Mouse (Mus musculus): ENCODE data around the gene Pfdn2. TPM values are rescaled to one million over a fixed set of nuclear protein-coding genes. Genes with fewer than 3 reads are reported as not detected.
A peak's percentile ranks its signal among the peaks of the same experiment; 100 is the strongest.

Pfdn2 gene
- total and polyA plus RNA-seq, 2 experiments, result 13.1 to 26.6 TPM

GRCm38 (mm10) chr1:171346095-171346450, 603 bp downstream of the Pfdn2 start:
- WGBS, result under 1% methylated on average over 14 of the region's 14 CpGs
- TF ChIP-seq POLR2A (IDR thresholded peaks at IDR 0.05; ENCODE audit: extremely low read depth, insufficient read depth, low read length), result no peak
- no peak for TF ChIP-seq CTCF (IDR thresholded peaks at IDR 0.05; ENCODE audit: low read depth, low read length)
- Histone ChIP-seq H3K4me1 (ENCODE audit: control insufficient read depth, insufficient read depth, low read length) (peaks cover 33% of the 10 kb centered on the region), H3K27ac (replicated peaks; ENCODE audit: insufficient read depth, low read depth, low read length) (peak overlapping the region; percentile 67), H3K9ac (ENCODE audit: low read depth, low read length) (peak overlapping the region; percentile 91), H3K36me3 (ENCODE audit: control insufficient read depth, insufficient read depth, low read length) (peaks cover 9% of the 10 kb centered on the region; the same call in 1 of the 2 replicates), H3K4me3 (ENCODE audit: insufficient read depth, low read depth, low read length) (peak overlapping the region; percentile 89), H3K79me2 (ENCODE audit: control insufficient read depth, insufficient read depth, low read length) (peaks cover 30% of the 10 kb centered on the region; the same call in 1 of the 2 replicates), H3K27me3 (ENCODE audit: control insufficient read depth, insufficient read depth, low read length) (no peaks in the 10 kb centered on the region)
- no peak for DNase-seq (ENCODE audit: extremely low read depth, low read depth, low spot score)

DNA sequence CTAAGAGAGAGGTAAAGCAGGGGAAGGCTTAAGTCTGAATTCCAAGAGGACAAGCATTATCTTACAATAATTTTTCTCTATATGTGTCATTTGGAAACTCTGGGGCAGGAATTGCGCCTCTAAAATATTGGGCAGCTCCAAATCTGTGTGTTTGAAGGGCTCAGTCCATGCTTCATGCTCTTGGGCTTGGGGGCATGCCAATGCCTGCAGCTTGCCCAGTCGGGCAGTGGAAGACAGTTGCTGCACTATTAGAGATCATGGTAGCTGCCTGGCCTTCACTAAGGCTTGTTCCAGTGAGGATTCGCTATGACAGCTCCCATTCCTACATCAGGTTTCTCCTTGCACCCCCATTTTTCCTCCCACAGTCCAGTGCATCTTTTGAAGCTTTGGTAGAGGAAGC, 3.2 kb downstream of the Pfdn2 start:
- no peaks in the 10 kb centered on the region for H3K36me3 ChIP-seq (ENCODE audit: control insufficient read depth, insufficient read depth, low read length)
- H3K9ac ChIP-seq (ENCODE audit: low read depth, low read length), result no peak overlapping the region
- 47% methylated on average over 3 of the region's 3 CpGs for WGBS
- DNase-seq (ENCODE audit: extremely low read depth, low read depth, low spot score), result peak; percentile 50
- H3K27me3 ChIP-seq (ENCODE audit: control insufficient read depth, insufficient read depth, low read length), result no peaks in the 10 kb centered on the region
- H3K79me2 ChIP-seq (ENCODE audit: control insufficient read depth, insufficient read depth, low read length), result peaks cover 39% of the 10 kb centered on the region; the same call in 1 of the 2 replicates
- no peak overlapping the region for H3K27ac ChIP-seq (replicated peaks; ENCODE audit: insufficient read depth, low read depth, low read length)
- peaks cover 20% of the 10 kb centered on the region for H3K4me1 ChIP-seq (ENCODE audit: control insufficient read depth, insufficient read depth, low read length)
- TF ChIP-seq CTCF (IDR thresholded peaks at IDR 0.05; ENCODE audit: low read depth, low read length), result no peak
- no peak for TF ChIP-seq POLR2A (IDR thresholded peaks at IDR 0.05; ENCODE audit: extremely low read depth, insufficient read depth, low read length)
- no peak overlapping the region for H3K4me3 ChIP-seq (ENCODE audit: insufficient read depth, low read depth, low read length)

DNA sequence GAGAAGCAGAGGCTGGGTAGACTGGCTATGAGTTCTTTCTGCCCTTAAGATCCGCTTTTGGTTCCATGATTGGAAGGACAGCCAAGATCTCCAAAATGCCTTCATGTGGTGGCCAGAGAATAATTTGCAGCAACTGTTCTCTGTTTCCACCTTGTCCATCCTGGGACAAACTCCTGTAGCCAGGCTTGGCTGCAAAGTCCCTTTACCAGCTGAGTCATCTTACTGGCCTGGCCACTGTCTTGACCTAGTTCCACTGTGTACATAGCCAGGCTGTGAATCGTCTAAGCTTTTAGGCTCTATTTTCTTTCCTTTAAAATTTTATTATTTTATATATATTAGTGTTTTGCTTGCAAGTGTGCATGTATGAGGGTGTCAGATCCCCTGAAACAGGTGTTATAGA, 3.7 kb downstream of the Pfdn2 start:
- 62% methylated on average over 2 of the region's 2 CpGs for WGBS
- TF ChIP-seq POLR2A (IDR thresholded peaks at IDR 0.05; ENCODE audit: extremely low read depth, insufficient read depth, low read length) (no peak), CTCF (IDR thresholded peaks at IDR 0.05; ENCODE audit: low read depth, low read length) (no peak)

DNA sequence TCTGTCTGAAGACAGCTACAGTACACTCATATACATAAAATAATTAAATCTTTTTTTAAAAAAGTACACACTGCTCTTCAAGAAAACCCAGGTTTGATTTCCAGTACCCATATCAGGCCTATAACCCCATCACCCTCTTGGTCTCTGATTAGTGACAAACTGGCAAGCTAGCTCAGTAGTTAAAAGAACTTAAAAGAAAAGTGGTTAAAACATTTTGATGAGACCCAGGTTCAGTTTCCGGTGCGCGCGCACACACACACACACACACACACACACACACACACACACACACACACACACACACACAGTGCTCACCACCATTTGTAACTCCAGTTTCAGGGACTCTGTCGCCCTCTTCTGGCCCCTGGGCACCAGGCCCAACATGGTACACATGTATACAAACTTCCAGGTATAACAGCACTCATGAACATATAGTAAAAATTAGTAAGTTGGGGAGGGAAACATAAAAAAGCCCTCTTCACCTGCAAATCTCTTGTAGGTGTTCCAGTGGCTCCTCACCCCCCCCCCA, 10.4 kb downstream of the Pfdn2 start:
- TF ChIP-seq CTCF (IDR thresholded peaks at IDR 0.05; ENCODE audit: low read depth, low read length) (peak; percentile 76), POLR2A (IDR thresholded peaks at IDR 0.05; ENCODE audit: extremely low read depth, insufficient read depth, low read length) (no peak)
- no peak overlapping the region for H3K27ac ChIP-seq (replicated peaks; ENCODE audit: insufficient read depth, low read depth, low read length)
- H3K4me1 ChIP-seq (ENCODE audit: control insufficient read depth, insufficient read depth, low read length), result peaks cover 4% of the 10 kb centered on the region; the same call in 1 of the 2 replicates
- no peaks in the 10 kb centered on the region for H3K27me3 ChIP-seq (ENCODE audit: control insufficient read depth, insufficient read depth, low read length)
- H3K4me3 ChIP-seq (ENCODE audit: insufficient read depth, low read depth, low read length), result no peak overlapping the region
- no peak overlapping the region for H3K9ac ChIP-seq (ENCODE audit: low read depth, low read length)
- DNase-seq (ENCODE audit: extremely low read depth, low read depth, low spot score), result no peak
- peaks cover 11% of the 10 kb centered on the region; the same call in 1 of the 2 replicates for H3K79me2 ChIP-seq (ENCODE audit: control insufficient read depth, insufficient read depth, low read length)
- H3K36me3 ChIP-seq (ENCODE audit: control insufficient read depth, insufficient read depth, low read length), result peaks cover 17% of the 10 kb centered on the region; the same call in 1 of the 2 replicates
- 81% methylated on average over 5 of the region's 5 CpGs for WGBS

More for the DNA sequence above, 3.7 kb downstream of the Pfdn2 start:
- no peaks in the 10 kb centered on the region for H3K27me3 ChIP-seq (ENCODE audit: control insufficient read depth, insufficient read depth, low read length)
- H3K4me1 ChIP-seq (ENCODE audit: control insufficient read depth, insufficient read depth, low read length), result peaks cover 17% of the 10 kb centered on the region
- H3K27ac ChIP-seq (replicated peaks; ENCODE audit: insufficient read depth, low read depth, low read length), result no peak overlapping the region
- H3K36me3 ChIP-seq (ENCODE audit: control insufficient read depth, insufficient read depth, low read length), result no peaks in the 10 kb centered on the region; the same call in 1 of the 2 replicates
- no peak overlapping the region for H3K4me3 ChIP-seq (ENCODE audit: insufficient read depth, low read depth, low read length)
- peaks cover 40% of the 10 kb centered on the region; the same call in 1 of the 2 replicates for H3K79me2 ChIP-seq (ENCODE audit: control insufficient read depth, insufficient read depth, low read length)
- no peak overlapping the region for H3K9ac ChIP-seq (ENCODE audit: low read depth, low read length)
- DNase-seq (ENCODE audit: extremely low read depth, low read depth, low spot score), result no peak

GRCm38 (mm10) chr1:171356814-171357213, 11.3 kb downstream of the Pfdn2 start:
- TF ChIP-seq POLR2A (IDR thresholded peaks at IDR 0.05; ENCODE audit: extremely low read depth, insufficient read depth, low read length) (no peak), CTCF (IDR thresholded peaks at IDR 0.05; ENCODE audit: low read depth, low read length) (no peak)
- Histone ChIP-seq H3K27ac (replicated peaks; ENCODE audit: insufficient read depth, low read depth, low read length) (no peak overlapping the region), H3K4me3 (ENCODE audit: insufficient read depth, low read depth, low read length) (no peak overlapping the region), H3K27me3 (ENCODE audit: control insufficient read depth, insufficient read depth, low read length) (no peaks in the 10 kb centered on the region), H3K4me1 (ENCODE audit: control insufficient read depth, insufficient read depth, low read length) (peaks cover under 1% of the 10 kb centered on the region; the same call in 1 of the 2 replicates), H3K36me3 (ENCODE audit: control insufficient read depth, insufficient read depth, low read length) (peaks cover 17% of the 10 kb centered on the region; the same call in 1 of the 2 replicates), H3K9ac (ENCODE audit: low read depth, low read length) (no peak overlapping the region), H3K79me2 (ENCODE audit: control insufficient read depth, insufficient read depth, low read length) (peaks cover 8% of the 10 kb centered on the region; the same call in 1 of the 2 replicates)
- DNase-seq (ENCODE audit: extremely low read depth, low read depth, low spot score), result no peak
- WGBS, result 98% methylated on average over 2 of the region's 2 CpGs

DNA sequence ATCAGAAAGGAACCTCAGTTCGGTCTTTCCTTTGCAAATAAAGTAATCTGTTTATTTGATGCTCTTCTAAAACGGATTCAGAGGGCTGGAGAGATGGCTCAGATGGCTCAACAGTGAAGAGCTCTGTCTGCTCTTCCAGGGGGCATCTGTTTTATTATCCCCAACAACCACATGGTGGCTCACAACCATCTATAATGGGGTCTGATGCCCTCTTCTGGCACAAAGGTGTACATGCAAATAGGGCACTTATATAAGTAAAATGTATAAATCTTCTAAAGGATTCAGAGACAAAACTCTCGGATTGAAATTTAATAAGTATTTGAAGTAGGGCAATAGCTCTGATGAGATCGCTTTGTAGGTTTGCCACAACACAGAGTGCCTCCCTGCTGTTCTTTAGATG, 13.0 kb downstream of the Pfdn2 start:
- 77% methylated on average over 4 of the region's 4 CpGs for WGBS

More for the DNA sequence above, 13.0 kb downstream of the Pfdn2 start:
- H3K4me3 ChIP-seq (ENCODE audit: insufficient read depth, low read depth, low read length), result no peak overlapping the region
- 0 out of 2 replicates have a peak, but pooled peaks cover 2% of the 10 kb centered on the region for H3K79me2 ChIP-seq (ENCODE audit: control insufficient read depth, insufficient read depth, low read length)
- H3K27ac ChIP-seq (replicated peaks; ENCODE audit: insufficient read depth, low read depth, low read length), result no peak overlapping the region
- no peaks in the 10 kb centered on the region for H3K27me3 ChIP-seq (ENCODE audit: control insufficient read depth, insufficient read depth, low read length)
- H3K36me3 ChIP-seq (ENCODE audit: control insufficient read depth, insufficient read depth, low read length), result peaks cover 17% of the 10 kb centered on the region; the same call in 1 of the 2 replicates
- no peak overlapping the region for H3K9ac ChIP-seq (ENCODE audit: low read depth, low read length)
- TF ChIP-seq POLR2A (IDR thresholded peaks at IDR 0.05; ENCODE audit: extremely low read depth, insufficient read depth, low read length) (no peak), CTCF (IDR thresholded peaks at IDR 0.05; ENCODE audit: low read depth, low read length) (no peak)
- no peak for DNase-seq (ENCODE audit: extremely low read depth, low read depth, low spot score)
- H3K4me1 ChIP-seq (ENCODE audit: control insufficient read depth, insufficient read depth, low read length), result no peaks in the 10 kb centered on the region
